Mouse (Mus musculus): ENCODE measurements at regions not wholly inside any gene's neighbourhood (a gene's known extent, or its start where the extent isn't known, plus 50 kb on each side); places are given as distances from the start of the nearest gene placed in this dataset.

DNA sequence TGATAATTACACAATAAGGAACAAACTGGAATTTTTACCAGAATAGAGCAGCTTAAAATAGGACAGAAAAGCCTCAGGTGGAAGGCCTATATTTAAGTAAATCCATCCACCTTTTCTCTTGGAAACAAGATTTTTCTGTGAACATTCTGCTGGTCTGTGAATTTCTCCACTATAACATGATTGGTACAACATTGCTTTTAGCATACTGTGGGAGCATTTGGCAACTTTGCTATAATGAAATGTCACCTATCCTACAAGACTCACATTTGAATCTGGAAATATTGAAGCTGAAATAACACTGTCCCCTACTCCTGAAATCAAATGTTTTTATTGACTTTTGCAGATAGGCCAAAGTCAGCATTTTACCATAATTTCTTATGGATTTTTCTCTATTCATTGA, 607.0 kb upstream of the Steap1 start:
- no peak for TF ChIP-seq NANOG (IDR thresholded peaks at IDR 0.05; ENCODE audit: borderline replicate concordance, low read length)
- TF ChIP-seq POU5F1 (IDR thresholded peaks at IDR 0.05; ENCODE audit: borderline replicate concordance, low read length): no peak
- no peak for TF ChIP-seq CTCF (conservative IDR thresholded peaks at IDR 0.05; ENCODE audit: low read length)
- Histone ChIP-seq H3K4me1 (replicated peaks; ENCODE audit: low read depth, low read length) (no peaks in the 10 kb centered on the region), H3K4me3 (replicated peaks; ENCODE audit: low read length) (no peak overlapping the region), H3K36me3 (ENCODE audit: insufficient read depth, low read length) (no peaks in the 10 kb centered on the region), H3K27me3 (ENCODE audit: insufficient read depth, low read length) (no peaks in the 10 kb centered on the region), H3K9me3 (ENCODE audit: low read length) (peaks cover 28% of the 10 kb centered on the region)

DNA sequence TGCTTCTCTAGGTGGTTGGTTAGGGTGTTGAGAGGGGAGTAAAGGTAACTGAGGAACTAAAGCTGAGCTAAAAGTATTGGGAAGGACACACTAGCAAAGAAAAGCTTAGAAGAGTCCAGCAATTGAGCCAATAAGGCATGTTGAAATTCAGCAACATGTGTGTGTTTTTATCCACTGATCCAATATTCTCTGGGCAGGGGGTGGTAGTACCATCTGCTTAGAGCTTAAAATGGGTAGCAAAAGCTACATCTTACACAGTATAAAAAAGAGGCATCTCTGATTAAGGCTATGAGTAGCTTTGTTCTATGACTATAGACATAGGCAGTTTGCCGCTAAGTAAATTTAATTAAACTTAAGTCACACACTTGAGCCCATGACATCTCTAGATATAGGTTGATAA, 598.2 kb upstream of the Steap1 start:
- Histone ChIP-seq H3K27me3 (ENCODE audit: insufficient read depth, low read length) (no peaks in the 10 kb centered on the region), H3K4me1 (replicated peaks; ENCODE audit: low read depth, low read length) (no peaks in the 10 kb centered on the region), H3K9me3 (ENCODE audit: low read length) (no peaks in the 10 kb centered on the region), H3K36me3 (ENCODE audit: insufficient read depth, low read length) (no peaks in the 10 kb centered on the region), H3K4me3 (replicated peaks; ENCODE audit: low read length) (no peak overlapping the region)
- TF ChIP-seq CTCF (conservative IDR thresholded peaks at IDR 0.05; ENCODE audit: low read length) (no peak), POU5F1 (IDR thresholded peaks at IDR 0.05; ENCODE audit: borderline replicate concordance, low read length) (no peak)

DNA sequence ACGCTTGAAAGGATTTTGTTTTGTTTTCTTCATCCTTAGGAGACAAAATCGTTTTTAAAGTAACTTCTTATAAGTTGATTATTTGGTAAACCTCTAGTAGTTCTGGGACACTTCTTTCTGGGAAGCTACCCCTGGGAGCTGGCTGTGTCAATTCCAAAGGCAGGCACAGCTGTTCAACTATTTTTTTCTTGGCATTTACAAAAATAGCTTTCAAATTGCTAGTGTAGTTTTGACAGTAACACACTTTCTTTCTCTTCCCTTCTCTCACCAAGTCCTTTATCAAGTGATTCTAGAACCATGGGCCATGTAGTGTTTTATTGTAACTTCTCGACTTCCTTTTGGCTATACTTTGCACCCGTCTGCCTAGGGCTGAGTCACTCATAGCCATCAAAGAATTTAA, 595.6 kb upstream of the Steap1 start:
- Histone ChIP-seq H3K4me3 (replicated peaks; ENCODE audit: low read length) (no peak overlapping the region), H3K27me3 (ENCODE audit: insufficient read depth, low read length) (no peaks in the 10 kb centered on the region), H3K9me3 (ENCODE audit: low read length) (peaks cover 3% of the 10 kb centered on the region; the same call in 1 of the 2 replicates), H3K36me3 (ENCODE audit: insufficient read depth, low read length) (no peaks in the 10 kb centered on the region), H3K4me1 (replicated peaks; ENCODE audit: low read depth, low read length) (no peaks in the 10 kb centered on the region)
- TF ChIP-seq POU5F1 (IDR thresholded peaks at IDR 0.05; ENCODE audit: borderline replicate concordance, low read length) (no peak), NANOG (IDR thresholded peaks at IDR 0.05; ENCODE audit: borderline replicate concordance, low read length) (no peak), CTCF (conservative IDR thresholded peaks at IDR 0.05; ENCODE audit: low read length) (no peak)

DNA sequence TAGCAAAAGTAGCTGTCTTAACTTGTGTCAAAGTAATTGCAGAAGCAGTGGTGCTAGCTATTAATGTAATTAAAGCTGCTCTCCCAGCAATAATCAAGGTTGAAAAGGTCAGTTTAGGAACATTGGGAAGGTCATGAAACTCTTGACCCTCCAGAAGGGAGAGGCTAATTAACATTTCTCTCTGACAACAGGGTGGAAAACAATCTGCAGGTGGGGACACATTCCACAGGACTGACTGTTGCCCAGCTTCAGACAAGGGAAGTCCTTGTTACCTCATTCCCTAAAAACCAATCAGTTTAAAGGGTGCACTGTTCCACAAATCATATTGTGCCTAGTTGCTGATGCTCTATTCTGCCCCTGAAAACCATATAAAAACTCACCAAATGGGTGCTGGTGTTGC, 580.5 kb upstream of the Steap1 start:
- H3K4me3 ChIP-seq (replicated peaks; ENCODE audit: low read length): no peak overlapping the region
- TF ChIP-seq POU5F1 (IDR thresholded peaks at IDR 0.05; ENCODE audit: borderline replicate concordance, low read length) (no peak), NANOG (IDR thresholded peaks at IDR 0.05; ENCODE audit: borderline replicate concordance, low read length) (no peak), CTCF (conservative IDR thresholded peaks at IDR 0.05; ENCODE audit: low read length) (no peak)
- H3K4me1 ChIP-seq (replicated peaks; ENCODE audit: low read depth, low read length): peaks cover 6% of the 10 kb centered on the region
- peaks cover 20% of the 10 kb centered on the region for H3K9me3 ChIP-seq (ENCODE audit: low read length)
- H3K36me3 ChIP-seq (ENCODE audit: insufficient read depth, low read length): no peaks in the 10 kb centered on the region
- H3K27me3 ChIP-seq (ENCODE audit: insufficient read depth, low read length): no peaks in the 10 kb centered on the region

DNA sequence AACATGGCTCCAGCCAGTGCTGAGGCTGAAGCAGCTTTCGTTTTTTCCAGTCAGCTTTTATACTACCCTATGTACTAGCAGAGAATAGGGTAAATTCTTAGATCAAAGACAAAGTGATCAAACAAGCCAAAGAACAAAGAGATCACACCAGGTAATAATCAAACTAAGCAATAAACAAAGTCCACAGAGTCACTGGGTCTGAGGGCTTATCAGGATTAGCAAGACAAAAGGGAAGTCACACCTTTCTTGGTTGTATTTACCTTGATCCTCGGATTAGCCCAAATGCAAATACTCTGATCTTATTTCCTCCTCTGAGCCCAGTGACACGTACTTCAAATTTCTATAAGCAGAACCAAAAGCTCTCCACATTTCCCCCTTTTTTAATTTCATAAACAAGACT, 579.4 kb upstream of the Steap1 start:
- Histone ChIP-seq H3K27me3 (ENCODE audit: insufficient read depth, low read length) (no peaks in the 10 kb centered on the region), H3K9me3 (ENCODE audit: low read length) (peaks cover 20% of the 10 kb centered on the region), H3K36me3 (ENCODE audit: insufficient read depth, low read length) (no peaks in the 10 kb centered on the region), H3K4me3 (replicated peaks; ENCODE audit: low read length) (no peak overlapping the region), H3K4me1 (replicated peaks; ENCODE audit: low read depth, low read length) (peaks cover 6% of the 10 kb centered on the region)
- TF ChIP-seq CTCF (conservative IDR thresholded peaks at IDR 0.05; ENCODE audit: low read length): no peak
- peak; percentile 60; the same call in 1 of the 2 replicates for TF ChIP-seq NANOG (IDR thresholded peaks at IDR 0.05; ENCODE audit: borderline replicate concordance, low read length)

DNA sequence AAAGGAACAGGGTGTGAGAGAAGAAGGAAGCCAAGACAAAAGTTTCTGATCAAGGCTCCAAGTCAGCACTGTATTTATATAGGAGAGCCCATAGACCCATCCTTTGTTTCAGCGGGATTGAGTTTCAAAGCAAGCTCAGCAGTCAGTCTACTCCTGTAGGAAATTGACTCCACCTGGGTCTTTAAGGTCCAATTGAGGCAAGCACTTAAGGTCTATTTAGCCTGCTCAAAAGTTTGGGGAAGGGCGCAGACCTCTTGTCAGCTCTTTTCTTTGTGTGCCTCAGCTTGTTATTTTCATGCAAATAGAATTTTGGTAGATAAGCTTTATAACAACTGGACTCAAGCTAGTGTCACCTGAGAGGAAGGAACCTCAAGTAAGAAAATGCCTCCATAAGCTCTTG, 549.4 kb upstream of the Steap1 start:
- Histone ChIP-seq H3K4me1 (replicated peaks; ENCODE audit: low read depth, low read length) (no peaks in the 10 kb centered on the region), H3K4me3 (replicated peaks; ENCODE audit: low read length) (no peak overlapping the region), H3K36me3 (ENCODE audit: insufficient read depth, low read length) (no peaks in the 10 kb centered on the region), H3K9me3 (ENCODE audit: low read length) (peaks cover 15% of the 10 kb centered on the region), H3K27me3 (ENCODE audit: insufficient read depth, low read length) (no peaks in the 10 kb centered on the region)
- no peak; the same call in 1 of the 2 replicates for TF ChIP-seq NANOG (IDR thresholded peaks at IDR 0.05; ENCODE audit: borderline replicate concordance, low read length)
- TF ChIP-seq POU5F1 (IDR thresholded peaks at IDR 0.05; ENCODE audit: borderline replicate concordance, low read length): no peak
- TF ChIP-seq CTCF (conservative IDR thresholded peaks at IDR 0.05; ENCODE audit: low read length): no peak

DNA sequence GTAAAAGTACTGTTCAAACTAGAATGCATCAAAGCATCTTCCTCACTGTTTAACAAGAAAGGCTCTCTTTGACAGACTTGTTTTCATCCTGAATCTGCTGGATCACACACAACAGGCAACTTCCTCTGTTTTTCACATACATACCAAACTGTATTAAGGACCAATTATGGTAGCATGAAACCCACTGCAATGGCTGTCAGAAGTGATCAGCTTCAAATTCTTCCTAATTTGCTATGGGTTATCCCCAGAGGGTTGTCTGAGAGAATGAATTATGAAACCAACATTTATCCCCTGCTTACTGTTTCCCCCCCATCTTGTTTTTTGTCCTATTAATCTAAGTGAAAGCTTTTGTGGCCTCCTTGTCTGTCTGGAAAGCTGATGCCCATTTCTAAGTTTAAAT, 545.2 kb upstream of the Steap1 start:
- no peaks in the 10 kb centered on the region for H3K4me1 ChIP-seq (replicated peaks; ENCODE audit: low read depth, low read length)
- H3K36me3 ChIP-seq (ENCODE audit: insufficient read depth, low read length): no peaks in the 10 kb centered on the region
- no peaks in the 10 kb centered on the region for H3K27me3 ChIP-seq (ENCODE audit: insufficient read depth, low read length)
- TF ChIP-seq CTCF (conservative IDR thresholded peaks at IDR 0.05; ENCODE audit: low read length) (no peak), POU5F1 (IDR thresholded peaks at IDR 0.05; ENCODE audit: borderline replicate concordance, low read length) (no peak), NANOG (IDR thresholded peaks at IDR 0.05; ENCODE audit: borderline replicate concordance, low read length) (no peak)
- no peak overlapping the region for H3K4me3 ChIP-seq (replicated peaks; ENCODE audit: low read length)
- H3K9me3 ChIP-seq (ENCODE audit: low read length): peaks cover 15% of the 10 kb centered on the region

DNA sequence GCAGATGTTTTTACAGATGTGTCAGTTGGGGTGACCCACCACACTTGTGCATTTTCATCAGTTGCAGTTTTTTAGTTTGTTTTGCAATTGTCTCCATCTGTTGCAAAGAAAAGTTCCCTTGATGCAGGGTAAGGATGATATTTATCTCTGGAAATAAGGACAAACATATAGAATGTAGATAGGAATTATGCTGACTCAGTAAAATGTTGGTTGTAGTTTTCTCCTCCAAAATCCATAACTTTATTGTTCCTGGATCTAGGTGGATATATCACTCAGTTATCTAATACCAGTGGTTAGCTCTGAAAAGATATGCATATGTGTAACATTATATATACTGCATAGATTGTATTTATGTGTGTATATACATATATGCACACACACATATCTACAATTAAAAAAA, 502.1 kb upstream of the Steap1 start:
- Histone ChIP-seq H3K4me1 (replicated peaks; ENCODE audit: low read depth, low read length) (no peaks in the 10 kb centered on the region), H3K27me3 (ENCODE audit: insufficient read depth, low read length) (no peaks in the 10 kb centered on the region), H3K9me3 (ENCODE audit: low read length) (peaks cover 26% of the 10 kb centered on the region), H3K36me3 (ENCODE audit: insufficient read depth, low read length) (no peaks in the 10 kb centered on the region), H3K4me3 (replicated peaks; ENCODE audit: low read length) (no peak overlapping the region)
- TF ChIP-seq NANOG (IDR thresholded peaks at IDR 0.05; ENCODE audit: borderline replicate concordance, low read length): no peak
- no peak for TF ChIP-seq POU5F1 (IDR thresholded peaks at IDR 0.05; ENCODE audit: borderline replicate concordance, low read length)
- TF ChIP-seq CTCF (conservative IDR thresholded peaks at IDR 0.05; ENCODE audit: low read length): no peak

Measured in E14TG2a.4 (cell line).